ENCODE assay signal across 28 mouse cellular contexts in the genomic region with DNA sequence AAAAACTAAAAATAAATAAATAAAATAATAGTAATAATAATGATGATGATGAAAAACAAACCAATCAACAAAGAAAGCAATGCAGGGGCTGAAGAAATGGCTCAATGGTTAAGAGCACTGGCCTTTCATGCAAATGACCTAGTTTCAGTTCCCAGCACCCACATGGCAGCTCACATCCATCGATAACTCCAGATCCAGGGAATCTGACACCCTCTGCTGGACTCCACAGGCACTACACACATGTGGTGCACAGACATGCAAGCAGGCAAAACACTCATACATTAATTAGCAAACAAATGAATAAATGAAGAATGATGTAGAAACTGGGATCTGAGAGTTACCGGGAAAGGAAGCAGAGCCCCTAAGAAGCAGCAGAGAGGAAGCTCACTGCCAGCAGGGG. TPM values are rescaled to one million over a fixed set of nuclear protein-coding genes. Genes with fewer than 3 reads are reported as not detected.
DNase-seq lines count a peak whose midpoint lies in the region; ATAC-seq and TF ChIP-seq lines count a peak whose summit lies in the region.
"Had no signal": no experiment of that assay in that cellular context is flagged by ENCODE, and none has a peak within 500 bp of the region (broad histone marks: within the 10 kb centered on the region; RNA-seq: fewer than 3 reads in every experiment).

No protein-coding gene starts in this region.

- peaks cover 67% of the 10 kb centered on the region for H3K4me1 ChIP-seq in cerebellum, adult 2 months (ENCODE audit: control insufficient read depth, insufficient read depth, low read length)
- H3K4me1 ChIP-seq in intestine, postnatal 0 days (replicated peaks; ENCODE audit: control insufficient read depth, insufficient read depth, low read length), result no peaks in the 10 kb centered on the region
- H3K4me1 ChIP-seq in intestine, embryonic 15.5 days (replicated peaks), result no peaks in the 10 kb centered on the region
- H3K4me1 ChIP-seq in lung, postnatal 0 days (ENCODE audit: insufficient read depth, low read depth, low read length), result no peaks in the 10 kb centered on the region
- H3K4me1 ChIP-seq in stomach, postnatal 0 days (replicated peaks; ENCODE audit: control insufficient read depth, insufficient read depth), result no peaks in the 10 kb centered on the region
- H3K4me1 ChIP-seq: embryonic facial prominence, embryonic 13.5 days had no signal

- H3K27ac ChIP-seq in cerebellum, adult 2 months (ENCODE audit: insufficient read depth, low read length), result peak overlapping the region; percentile 35
- H3K27ac ChIP-seq in intestine, postnatal 0 days (ENCODE audit: low read depth, low read length), result no peak overlapping the region
- H3K27ac ChIP-seq in intestine, embryonic 15.5 days, result no peak overlapping the region
- H3K27ac ChIP-seq in lung, postnatal 0 days (ENCODE audit: low read length), result no peak overlapping the region
- no peak overlapping the region for H3K27ac ChIP-seq in stomach, postnatal 0 days (replicated peaks)
- H3K27ac ChIP-seq: embryonic facial prominence, embryonic 13.5 days; hindbrain, embryonic 13.5 days; limb, embryonic 12.5 days; midbrain, embryonic 10.5 days; midbrain, embryonic 15.5 days; neural tube, embryonic 15.5 days had no signal

- no peak overlapping the region for H3K4me2 ChIP-seq in intestine, postnatal 0 days (replicated peaks; ENCODE audit: low read depth)
- no peak overlapping the region for H3K4me2 ChIP-seq in intestine, embryonic 15.5 days (replicated peaks)
- no peak overlapping the region for H3K4me2 ChIP-seq in lung, postnatal 0 days (replicated peaks; ENCODE audit: low read depth, low read length)
- no peak overlapping the region for H3K4me2 ChIP-seq in stomach, postnatal 0 days (replicated peaks; ENCODE audit: low read depth)
- H3K4me2 ChIP-seq: embryonic facial prominence, embryonic 13.5 days; heart, embryonic 11.5 days; hindbrain, embryonic 13.5 days; limb, embryonic 12.5 days; midbrain, embryonic 15.5 days; neural tube, embryonic 15.5 days had no signal

- TF ChIP-seq EP300 in lung, postnatal 0 days (IDR thresholded peaks at IDR 0.05), result no peak
- no peak for TF ChIP-seq EP300 in stomach, postnatal 0 days (optimal IDR thresholded peaks at IDR 0.05)

- WGBS in cerebellum, adult 2 months, result 89% methylated on average over 2 of the region's 2 CpGs
- 97% methylated on average over 2 of the region's 2 CpGs for WGBS in intestine, postnatal 0 days
- WGBS in intestine, embryonic 15.5 days, result 97% methylated on average over 2 of the region's 2 CpGs
- WGBS in lung, postnatal 0 days, result 91% methylated on average over 2 of the region's 2 CpGs
- WGBS in stomach, postnatal 0 days, result 100% methylated on average over 2 of the region's 2 CpGs

- TF ChIP-seq CTCF in cerebellum, adult 2 months (IDR thresholded peaks at IDR 0.05; ENCODE audit: borderline replicate concordance, insufficient read depth, low read depth, low read length), result 0 out of 2 replicates have a peak, but pooled peaks have one; percentile 28
- peak; percentile 33 for TF ChIP-seq CTCF in intestine, postnatal 0 days (IDR thresholded peaks at IDR 0.05; ENCODE audit: low read depth)
- peak; percentile 29; the same call in 1 of the 2 replicates for TF ChIP-seq CTCF in lung, postnatal 0 days (IDR thresholded peaks at IDR 0.05)
- peak; percentile 35 for TF ChIP-seq CTCF in stomach, postnatal 0 days (IDR thresholded peaks at IDR 0.05; ENCODE audit: low read depth)

- no peak for ATAC-seq in intestine, postnatal 0 days
- no peak for ATAC-seq in intestine, embryonic 15.5 days
- no peak for ATAC-seq in lung, postnatal 0 days
- ATAC-seq in stomach, postnatal 0 days (ENCODE audit: low FRiP score, low TSS enrichment), result no peak
- ATAC-seq: inflammation-experienced regulatory T-cells, adult 6 months; midbrain, embryonic 15.5 days had no signal

- H3K36me3 ChIP-seq in intestine, postnatal 0 days (ENCODE audit: control insufficient read depth, insufficient read depth), result no peaks in the 10 kb centered on the region
- no peaks in the 10 kb centered on the region; the same call in 1 of the 2 replicates for H3K36me3 ChIP-seq in intestine, embryonic 15.5 days
- no peaks in the 10 kb centered on the region for H3K36me3 ChIP-seq in lung, postnatal 0 days (ENCODE audit: insufficient read depth, low read length)
- H3K36me3 ChIP-seq in stomach, postnatal 0 days (ENCODE audit: control insufficient read depth, insufficient read depth, low read length), result no peaks in the 10 kb centered on the region
- H3K36me3 ChIP-seq: hindbrain, embryonic 13.5 days; midbrain, embryonic 15.5 days; neural tube, embryonic 15.5 days had no signal

- no peak for TF ChIP-seq POLR2A in cerebellum, adult 2 months (IDR thresholded peaks at IDR 0.05; ENCODE audit: borderline replicate concordance, insufficient read depth, low read length)

- no peaks in the 10 kb centered on the region for H3K9me3 ChIP-seq in intestine, postnatal 0 days (ENCODE audit: control insufficient read depth)
- H3K9me3 ChIP-seq in intestine, embryonic 15.5 days, result no peaks in the 10 kb centered on the region
- H3K9me3 ChIP-seq in lung, postnatal 0 days (ENCODE audit: low read length), result no peaks in the 10 kb centered on the region
- no peaks in the 10 kb centered on the region for H3K9me3 ChIP-seq in stomach, postnatal 0 days (ENCODE audit: control insufficient read depth, low read length)
- H3K9me3 ChIP-seq: embryonic facial prominence, embryonic 13.5 days; hindbrain, embryonic 13.5 days; midbrain, embryonic 10.5 days; midbrain, embryonic 15.5 days; neural tube, embryonic 15.5 days had no signal

- no peak overlapping the region for H3K9ac ChIP-seq in intestine, postnatal 0 days (ENCODE audit: low read depth, low read length)
- H3K9ac ChIP-seq in intestine, embryonic 15.5 days, result no peak overlapping the region
- H3K9ac ChIP-seq in lung, postnatal 0 days (replicated peaks; ENCODE audit: low read depth), result no peak overlapping the region
- H3K9ac ChIP-seq in stomach, postnatal 0 days (ENCODE audit: low read length), result no peak overlapping the region
- H3K9ac ChIP-seq: embryonic facial prominence, embryonic 13.5 days; hindbrain, embryonic 13.5 days; limb, embryonic 12.5 days; midbrain, embryonic 15.5 days; neural tube, embryonic 15.5 days had no signal

- H3K4me3 ChIP-seq in cerebellum, adult 2 months (replicated peaks; ENCODE audit: insufficient read depth, low read depth, low read length), result no peak overlapping the region
- H3K4me3 ChIP-seq in intestine, postnatal 0 days (ENCODE audit: low read depth, low read length), result no peak overlapping the region
- H3K4me3 ChIP-seq in intestine, embryonic 15.5 days (replicated peaks), result no peak overlapping the region
- no peak overlapping the region for H3K4me3 ChIP-seq in lung, postnatal 0 days (ENCODE audit: low read depth, low read length)
- no peak overlapping the region for H3K4me3 ChIP-seq in stomach, postnatal 0 days (ENCODE audit: low read depth, low read length)
- H3K4me3 ChIP-seq: embryonic facial prominence, embryonic 13.5 days; erythroblast, embryonic 14.5 days; hindbrain, embryonic 13.5 days; limb, embryonic 12.5 days; midbrain, embryonic 10.5 days; midbrain, embryonic 15.5 days; neural tube, embryonic 15.5 days had no signal

- no peak for DNase-seq in cerebellum, adult 2 months
- no peak for DNase-seq in cerebellum, postnatal 36 days
- no peak for DNase-seq in lung, postnatal 0 days (ENCODE audit: low spot score)
- no peak for DNase-seq in lung, postnatal 14 days
- DNase-seq in stomach, postnatal 0 days (ENCODE audit: low spot score), result no peak
- DNase-seq in ovary, postnatal 36 days (ENCODE audit: low spot score), result no peak
- DNase-seq: cerebellum, adult 11 months; cerebellum, adult 9-11 months; gastrocnemius, postnatal 14 days; heart, postnatal 4 days; kidney, adult 2 months; kidney, postnatal 4 days; right cerebral cortex, postnatal 25 days had no signal

- H3K27me3 ChIP-seq in cerebellum, adult 2 months (ENCODE audit: control insufficient read depth, insufficient read depth, low read length), result no peaks in the 10 kb centered on the region
- no peaks in the 10 kb centered on the region for H3K27me3 ChIP-seq in intestine, postnatal 0 days (replicated peaks; ENCODE audit: control insufficient read depth, insufficient read depth, low read length)
- H3K27me3 ChIP-seq in intestine, embryonic 15.5 days (replicated peaks), result no peaks in the 10 kb centered on the region
- no peaks in the 10 kb centered on the region for H3K27me3 ChIP-seq in lung, postnatal 0 days (replicated peaks; ENCODE audit: insufficient read depth, low read length)
- no peaks in the 10 kb centered on the region for H3K27me3 ChIP-seq in stomach, postnatal 0 days (ENCODE audit: control insufficient read depth, insufficient read depth, low read length)
- H3K27me3 ChIP-seq: CH12.LX; embryonic facial prominence, embryonic 13.5 days; limb, embryonic 12.5 days; midbrain, embryonic 15.5 days; neural tube, embryonic 15.5 days had no signal

RNA-seq across cellular contexts. Expression of a gene that starts 17.1 kb away (rescaled TPM):
- 62.4 and 68.5 TPM in 2 replicates for polyA plus RNA-seq in cerebellum, adult 2 months (2012; rRNA removed)
- 9.3 and 10.5 TPM in 2 replicates for polyA plus RNA-seq in intestine, postnatal 0 days (2015; fragmentation: Nextera tagmentation; extraction: Ambion mirVana)
- 18.7 and 20.8 TPM in 2 replicates for polyA plus RNA-seq in intestine, embryonic 15.5 days (2015; fragmentation: Nextera tagmentation; extraction: Ambion mirVana)
- 19.0 and 21.6 TPM in 2 replicates for polyA plus RNA-seq in lung, postnatal 0 days (2015; fragmentation: Nextera tagmentation; extraction: Ambion mirVana)
- polyA plus RNA-seq in stomach, postnatal 0 days (2015; fragmentation: Nextera tagmentation; extraction: Ambion mirVana), result 10.4 and 12.4 TPM in 2 replicates

RNA-seq across cellular contexts. Expression of a gene that starts 20.3 kb away (rescaled TPM):
- 90.2 and 105 TPM in 2 replicates for polyA plus RNA-seq in cerebellum, adult 2 months (2012; rRNA removed)
- 8.1 and 9.2 TPM in 2 replicates for polyA plus RNA-seq in intestine, postnatal 0 days (2015; fragmentation: Nextera tagmentation; extraction: Ambion mirVana)
- polyA plus RNA-seq in intestine, embryonic 15.5 days (2015; fragmentation: Nextera tagmentation; extraction: Ambion mirVana), result 14.8 and 15.0 TPM in 2 replicates
- 5.1 and 7.0 TPM in 2 replicates for polyA plus RNA-seq in lung, postnatal 0 days (2015; fragmentation: Nextera tagmentation; extraction: Ambion mirVana)
- polyA plus RNA-seq in stomach, postnatal 0 days (2015; fragmentation: Nextera tagmentation; extraction: Ambion mirVana), result 8.0 and 8.4 TPM in 2 replicates

RNA-seq across cellular contexts. Expression of a gene that starts 27.5 kb away (rescaled TPM):
- polyA plus RNA-seq in cerebellum, adult 2 months (2012; rRNA removed), result 524 and 552 TPM in 2 replicates
- 2.3 and 2.4 TPM in 2 replicates for polyA plus RNA-seq in intestine, postnatal 0 days (2015; fragmentation: Nextera tagmentation; extraction: Ambion mirVana)
- 3.2 and 4.2 TPM in 2 replicates for polyA plus RNA-seq in intestine, embryonic 15.5 days (2015; fragmentation: Nextera tagmentation; extraction: Ambion mirVana)
- 4.1 and 5.2 TPM in 2 replicates for polyA plus RNA-seq in lung, postnatal 0 days (2015; fragmentation: Nextera tagmentation; extraction: Ambion mirVana)
- 2.4 and 2.8 TPM in 2 replicates for polyA plus RNA-seq in stomach, postnatal 0 days (2015; fragmentation: Nextera tagmentation; extraction: Ambion mirVana)
- polyA plus RNA-seq: erythroblast, embryonic 14.5 days; heart, postnatal 0 days; liver, adult 2 months; liver, embryonic 16.5 days had no signal

RNA-seq across cellular contexts. Expression of a gene that starts 33.3 kb away (rescaled TPM):
- polyA plus RNA-seq in cerebellum, adult 2 months (2012; rRNA removed), result 3.8 and 4.0 TPM in 2 replicates
- polyA plus RNA-seq in intestine, postnatal 0 days (2015; fragmentation: Nextera tagmentation; extraction: Ambion mirVana), result 0.61 and 0.81 TPM in 2 replicates
- 0.95 and 1.2 TPM in 2 replicates for polyA plus RNA-seq in intestine, embryonic 15.5 days (2015; fragmentation: Nextera tagmentation; extraction: Ambion mirVana)
- 98.7 and 112 TPM in 2 replicates for polyA plus RNA-seq in lung, postnatal 0 days (2015; fragmentation: Nextera tagmentation; extraction: Ambion mirVana)
- polyA plus RNA-seq in stomach, postnatal 0 days (2015; fragmentation: Nextera tagmentation; extraction: Ambion mirVana), result 5.8 and 6.5 TPM in 2 replicates
- polyA plus RNA-seq: inflammation-experienced regulatory T-cells, adult 6 months; liver, adult 2 months had no signal

RNA-seq across cellular contexts. Expression of a gene that starts 46.9 kb away (rescaled TPM):
- polyA plus RNA-seq in cerebellum, adult 2 months (2012; rRNA removed), result 184 and 189 TPM in 2 replicates
- polyA plus RNA-seq in intestine, postnatal 0 days (2015; fragmentation: Nextera tagmentation; extraction: Ambion mirVana), result 145 and 148 TPM in 2 replicates
- 121 and 132 TPM in 2 replicates for polyA plus RNA-seq in intestine, embryonic 15.5 days (2015; fragmentation: Nextera tagmentation; extraction: Ambion mirVana)
- 103 and 117 TPM in 2 replicates for polyA plus RNA-seq in lung, postnatal 0 days (2015; fragmentation: Nextera tagmentation; extraction: Ambion mirVana)
- polyA plus RNA-seq in stomach, postnatal 0 days (2015; fragmentation: Nextera tagmentation; extraction: Ambion mirVana), result 119 and 122 TPM in 2 replicates

Comparison
In these comparisons a context has a peak if more than half of its experiments do, and no peak if none do; other contexts are left out.
1. RNA of a gene that starts 27.5 kb away (polyA plus RNA-seq): 524 to 552 TPM in cerebellum, adult 2 months; 4.1 to 5.2 TPM in lung, postnatal 0 days, 3.2 to 4.2 TPM in intestine, embryonic 15.5 days, 2.3 to 2.4 TPM in intestine, postnatal 0 days and 2.4 to 2.8 TPM in stomach, postnatal 0 days; every median in the first group is over 10 times any median in the second.
2. Peak in every context shown above with its lines, with median percentiles within 50 percentile points of each other: CTCF ChIP-seq.